Mouse (Mus musculus): ENCODE measurements around the gene Cacnb3. TPM values are rescaled to one million over a fixed set of nuclear protein-coding genes. Genes with fewer than 3 reads are reported as not detected.

Cacnb3 gene
- polyA plus RNA-seq, 1 experiment from 2014 or later = 36.1 TPM

- Histone ChIP-seq H3K27me3 (ENCODE audit: low read depth, poor library complexity, severe bottlenecking) (peaks cover 97% of the 10 kb centered on the region), H3K4me1 (peaks cover 89% of the 10 kb centered on the region)
- WGBS = under 1% methylated on average over 18 of the region's 18 CpGs
These were observed 853 bp downstream of the Cacnb3 start for GRCm38 (mm10) chr15:98631493-98631892.

GRCm38 (mm10) chr15:98632107-98632744 is 1.6 kb downstream of the Cacnb3 start:
- under 1% methylated on average over 24 of the region's 25 CpGs for WGBS
- Histone ChIP-seq H3K4me1 (peaks cover 91% of the 10 kb centered on the region), H3K36me3 (peaks cover 2% of the 10 kb centered on the region; the same call in 1 of the 2 replicates), H3K27me3 (ENCODE audit: low read depth, poor library complexity, severe bottlenecking) (peaks cover 97% of the 10 kb centered on the region), H3K4me3 (peak overlapping the region; percentile 90), H3K27ac (replicated peaks) (peak overlapping the region; percentile 98), H3K9me3 (replicated peaks) (no peaks in the 10 kb centered on the region)
- peak; percentile 78 for DNase-seq (ENCODE audit: low spot score)

More at GRCm38 (mm10) chr15:98631493-98631892, 853 bp downstream of the Cacnb3 start:
- peak; percentile 86 for DNase-seq (ENCODE audit: low spot score)
- Histone ChIP-seq H3K9me3 (replicated peaks) (no peaks in the 10 kb centered on the region), H3K36me3 (peaks cover under 1% of the 10 kb centered on the region; the same call in 1 of the 2 replicates), H3K27ac (replicated peaks) (peak overlapping the region; percentile 98), H3K4me3 (peak overlapping the region; percentile 90)

- 0% methylated on average over 4 of the region's 4 CpGs for WGBS
- Histone ChIP-seq H3K27ac (replicated peaks) (peak overlapping the region; percentile 98), H3K4me3 (peak overlapping the region; percentile 90), H3K4me1 (peaks cover 98% of the 10 kb centered on the region), H3K27me3 (ENCODE audit: low read depth, poor library complexity, severe bottlenecking) (peaks cover 91% of the 10 kb centered on the region), H3K9me3 (replicated peaks) (no peaks in the 10 kb centered on the region), H3K36me3 (peaks cover 5% of the 10 kb centered on the region; the same call in 1 of the 2 replicates)
- peak; percentile 63 for DNase-seq (ENCODE audit: low spot score)
These were observed 2.3 kb downstream of the Cacnb3 start for GRCm38 (mm10) chr15:98632921-98633320.

- peaks cover 88% of the 10 kb centered on the region for H3K4me1 ChIP-seq
These were observed 3.3 kb downstream of the Cacnb3 start for GRCm38 (mm10) chr15:98633822-98634470.

GRCm38 (mm10) chr15:98634541-98635081 is 4.0 kb downstream of the Cacnb3 start:
- Histone ChIP-seq H3K4me1 (peaks cover 82% of the 10 kb centered on the region), H3K36me3 (peaks cover 16% of the 10 kb centered on the region), H3K27ac (replicated peaks) (peak overlapping the region; percentile 98), H3K9me3 (replicated peaks) (no peaks in the 10 kb centered on the region), H3K4me3 (peak overlapping the region; percentile 90), H3K27me3 (ENCODE audit: low read depth, poor library complexity, severe bottlenecking) (peaks cover 74% of the 10 kb centered on the region)
- peak; percentile 93 for DNase-seq (ENCODE audit: low spot score)
- WGBS = 2% methylated on average over 58 of the region's 65 CpGs

More at GRCm38 (mm10) chr15:98633822-98634470, 3.3 kb downstream of the Cacnb3 start:
- WGBS = under 1% methylated on average over 25 of the region's 25 CpGs
- Histone ChIP-seq H3K36me3 (peaks cover 10% of the 10 kb centered on the region; the same call in 1 of the 2 replicates), H3K9me3 (replicated peaks) (no peaks in the 10 kb centered on the region), H3K4me3 (peak overlapping the region; percentile 90), H3K27ac (replicated peaks) (peak overlapping the region; percentile 98), H3K27me3 (ENCODE audit: low read depth, poor library complexity, severe bottlenecking) (peaks cover 81% of the 10 kb centered on the region)
- no peak for DNase-seq (ENCODE audit: low spot score)

GRCm38 (mm10) chr15:98635291-98635841 is 4.7 kb downstream of the Cacnb3 start:
- Histone ChIP-seq H3K4me1 (peaks cover 75% of the 10 kb centered on the region), H3K27ac (replicated peaks) (peak overlapping the region; percentile 98), H3K36me3 (peaks cover 23% of the 10 kb centered on the region), H3K9me3 (replicated peaks) (no peaks in the 10 kb centered on the region), H3K4me3 (peak overlapping the region; percentile 90), H3K27me3 (ENCODE audit: low read depth, poor library complexity, severe bottlenecking) (peaks cover 67% of the 10 kb centered on the region)
- DNase-seq (ENCODE audit: low spot score) = peak; percentile 43
- under 1% methylated on average over 21 of the region's 21 CpGs for WGBS

GRCm38 (mm10) chr15:98636517-98636916 is 5.9 kb downstream of the Cacnb3 start:
- peaks cover 55% of the 10 kb centered on the region for H3K27me3 ChIP-seq (ENCODE audit: low read depth, poor library complexity, severe bottlenecking)
- peak overlapping the region; percentile 98 for H3K27ac ChIP-seq (replicated peaks)
- DNase-seq (ENCODE audit: low spot score) = no peak
- H3K4me3 ChIP-seq = peak overlapping the region; percentile 90
- no peaks in the 10 kb centered on the region for H3K9me3 ChIP-seq (replicated peaks)
- peaks cover 64% of the 10 kb centered on the region for H3K4me1 ChIP-seq
- H3K36me3 ChIP-seq = peaks cover 35% of the 10 kb centered on the region
- whole genome bisulfite sequencing = 46% methylated on average over 5 of the region's 5 CpGs

GRCm38 (mm10) chr15:98637155-98637554 is 6.5 kb downstream of the Cacnb3 start:
- Histone ChIP-seq H3K27ac (replicated peaks) (no peak overlapping the region), H3K4me3 (peak overlapping the region; percentile 90), H3K36me3 (peaks cover 41% of the 10 kb centered on the region), H3K27me3 (ENCODE audit: low read depth, poor library complexity, severe bottlenecking) (peaks cover 49% of the 10 kb centered on the region), H3K9me3 (replicated peaks) (no peaks in the 10 kb centered on the region), H3K4me1 (peaks cover 58% of the 10 kb centered on the region)
- WGBS = 37% methylated on average over 3 of the region's 3 CpGs
- DNase-seq (ENCODE audit: low spot score) = no peak

GRCm38 (mm10) chr15:98640157-98640556 is 9.5 kb downstream of the Cacnb3 start:
- Histone ChIP-seq H3K4me1 (peaks cover 28% of the 10 kb centered on the region), H3K27ac (replicated peaks) (no peak overlapping the region), H3K9me3 (replicated peaks) (no peaks in the 10 kb centered on the region), H3K4me3 (no peak overlapping the region), H3K36me3 (peaks cover 71% of the 10 kb centered on the region), H3K27me3 (ENCODE audit: low read depth, poor library complexity, severe bottlenecking) (peaks cover 22% of the 10 kb centered on the region)
- 49% methylated on average over 8 of the region's 8 CpGs for WGBS
- no peak for DNase-seq (ENCODE audit: low spot score)

GRCm38 (mm10) chr15:98644406-98644805 is 13.8 kb downstream of the Cacnb3 start:
- Histone ChIP-seq H3K27ac (replicated peaks) (no peak overlapping the region), H3K36me3 (peaks cover 100% of the 10 kb centered on the region), H3K27me3 (ENCODE audit: low read depth, poor library complexity, severe bottlenecking) (no peaks in the 10 kb centered on the region), H3K4me1 (no peaks in the 10 kb centered on the region), H3K9me3 (replicated peaks) (no peaks in the 10 kb centered on the region), H3K4me3 (no peak overlapping the region)
- no peak for DNase-seq (ENCODE audit: low spot score)
- 91% methylated on average over 12 of the region's 12 CpGs for WGBS

GRCm38 (mm10) chr15:98645057-98646026 is 14.7 kb downstream of the Cacnb3 start:
- Histone ChIP-seq H3K27me3 (ENCODE audit: low read depth, poor library complexity, severe bottlenecking) (no peaks in the 10 kb centered on the region), H3K36me3 (peaks cover 100% of the 10 kb centered on the region), H3K4me3 (no peak overlapping the region), H3K4me1 (no peaks in the 10 kb centered on the region), H3K27ac (replicated peaks) (no peak overlapping the region), H3K9me3 (replicated peaks) (no peaks in the 10 kb centered on the region)
- WGBS = 94% methylated on average over 24 of the region's 24 CpGs
- no peak for DNase-seq (ENCODE audit: low spot score)

- H3K27ac ChIP-seq (replicated peaks) = no peak overlapping the region
- no peak for DNase-seq (ENCODE audit: low spot score)
- WGBS = 88% methylated on average over 8 of the region's 8 CpGs
These were observed 16.1 kb downstream of the Cacnb3 start for GRCm38 (mm10) chr15:98646737-98647136.

More at GRCm38 (mm10) chr15:98646737-98647136, 16.1 kb downstream of the Cacnb3 start:
- peaks cover 100% of the 10 kb centered on the region for H3K36me3 ChIP-seq
- no peaks in the 10 kb centered on the region for H3K9me3 ChIP-seq (replicated peaks)
- no peaks in the 10 kb centered on the region for H3K4me1 ChIP-seq
- H3K4me3 ChIP-seq = no peak overlapping the region
- no peaks in the 10 kb centered on the region for H3K27me3 ChIP-seq (ENCODE audit: low read depth, poor library complexity, severe bottlenecking)

All from midbrain, embryonic 10.5 days (tissue).